Mouse (Mus musculus) macrophage (primary cell): ENCODE results near the gene Pde3a. TPM values are rescaled to one million over a fixed set of nuclear protein-coding genes. Genes with fewer than 3 reads are reported as not detected.

Source experiments
- H3K27ac ChIP-seq: fragments of 350-480 bp; formaldehyde crosslinking; 2 replicates; pipeline ENCODE4 v1.9.0; 2021
- H3K36me3 ChIP-seq: fragments of 350-480 bp; formaldehyde crosslinking; 2 replicates; pipeline ENCODE4 v1.9.0; 2021; ENCODE audit errors: inconsistent target
- H3K4me3 ChIP-seq: fragments of 350-480 bp; formaldehyde crosslinking; 2 replicates; pipeline ENCODE4 v1.9.0; 2021; ENCODE audit errors: inconsistent target
- H3K79me2 ChIP-seq: fragments of 350-480 bp; formaldehyde crosslinking; 2 replicates; pipeline ENCODE4 v1.9.0; 2021; ENCODE audit errors: inconsistent target
- WGBS: methylation state at CpG from one replicate; pipeline ENCODE4 v1.1.7; 2026; ENCODE audit warnings: inconsistent platforms; ENCODE audit not compliant: missing documents; 5-methylcytosine and 5-hydroxymethylcytosine counted together
- polyA plus RNA-seq: library from polyadenylated mRNA; stranded (reverse); fragments of 250-400 nt; gene quantifications from 3 replicates; pipeline ENCODE4 v1.2.4, GENCODE M21; 2018; ENCODE audit warnings: inconsistent platforms

Pde3a gene
- polyA plus RNA-seq, 1 experiment from 2014 or later, result 0.09 TPM

GRCm38 (mm10) chr6:141432271-141432974 is 183.4 kb downstream of the Pde3a start:
- H3K79me2 ChIP-seq, result no peaks in the 10 kb centered on the region
- 79% methylated on average over 13 of the region's 13 CpGs for WGBS

GRCm38 (mm10) chr6:141433917-141434756 is 185.1 kb downstream of the Pde3a start:
- no peak overlapping the region for H3K4me3 ChIP-seq
- 86% methylated on average over 10 of the region's 10 CpGs for WGBS
- no peaks in the 10 kb centered on the region for H3K79me2 ChIP-seq
- no peak overlapping the region for H3K27ac ChIP-seq
- H3K36me3 ChIP-seq, result no peaks in the 10 kb centered on the region

More at GRCm38 (mm10) chr6:141432271-141432974, 183.4 kb downstream of the Pde3a start:
- H3K36me3 ChIP-seq, result no peaks in the 10 kb centered on the region
- no peak overlapping the region for H3K4me3 ChIP-seq
- no peak overlapping the region for H3K27ac ChIP-seq

GRCm38 (mm10) chr6:141435160-141435559 is 186.1 kb downstream of the Pde3a start:
- WGBS, result 94% methylated on average over 4 of the region's 4 CpGs
- H3K36me3 ChIP-seq, result no peaks in the 10 kb centered on the region
- no peak overlapping the region for H3K27ac ChIP-seq
- H3K79me2 ChIP-seq, result no peaks in the 10 kb centered on the region
- H3K4me3 ChIP-seq, result no peak overlapping the region

- 54% methylated on average over 3 of the region's 3 CpGs for WGBS
- Histone ChIP-seq H3K36me3 (no peaks in the 10 kb centered on the region), H3K27ac (no peak overlapping the region), H3K4me3 (no peak overlapping the region), H3K79me2 (no peaks in the 10 kb centered on the region)
Observed at GRCm38 (mm10) chr6:141439965-141440364, 190.9 kb downstream of the Pde3a start.

GRCm38 (mm10) chr6:141447547-141447946 is 198.5 kb downstream of the Pde3a start:
- Histone ChIP-seq H3K4me3 (no peak overlapping the region), H3K79me2 (no peaks in the 10 kb centered on the region), H3K27ac (no peak overlapping the region), H3K36me3 (no peaks in the 10 kb centered on the region)
- 17% methylated on average over 3 of the region's 3 CpGs for WGBS

GRCm38 (mm10) chr6:141448886-141449285 is 199.8 kb downstream of the Pde3a start:
- Histone ChIP-seq H3K79me2 (no peaks in the 10 kb centered on the region), H3K27ac (no peak overlapping the region), H3K36me3 (no peaks in the 10 kb centered on the region), H3K4me3 (no peak overlapping the region)
- 71% methylated on average over 8 of the region's 8 CpGs for WGBS

GRCm38 (mm10) chr6:141455335-141455734 is 206.3 kb downstream of the Pde3a start:
- H3K4me3 ChIP-seq, result no peak overlapping the region
- WGBS, result 52% methylated on average over 5 of the region's 5 CpGs
- no peak overlapping the region for H3K27ac ChIP-seq
- H3K79me2 ChIP-seq, result no peaks in the 10 kb centered on the region
- no peaks in the 10 kb centered on the region for H3K36me3 ChIP-seq

GRCm38 (mm10) chr6:141456591-141456990 is 207.5 kb downstream of the Pde3a start:
- 88% methylated on average over 3 of the region's 3 CpGs for WGBS
- no peak overlapping the region for H3K27ac ChIP-seq
- no peaks in the 10 kb centered on the region for H3K79me2 ChIP-seq
- no peaks in the 10 kb centered on the region for H3K36me3 ChIP-seq
- H3K4me3 ChIP-seq, result no peak overlapping the region

- Histone ChIP-seq H3K4me3 (no peak overlapping the region), H3K27ac (no peak overlapping the region), H3K79me2 (no peaks in the 10 kb centered on the region), H3K36me3 (no peaks in the 10 kb centered on the region)
- WGBS, result 91% methylated on average over 2 of the region's 2 CpGs
Observed at GRCm38 (mm10) chr6:141470251-141470650, 221.2 kb downstream of the Pde3a start.

GRCm38 (mm10) chr6:141474223-141474622 is 225.2 kb downstream of the Pde3a start:
- no peak overlapping the region for H3K4me3 ChIP-seq
- H3K27ac ChIP-seq, result no peak overlapping the region
- H3K36me3 ChIP-seq, result no peaks in the 10 kb centered on the region
- 73% methylated on average over 2 of the region's 2 CpGs for WGBS
- no peaks in the 10 kb centered on the region for H3K79me2 ChIP-seq

- Histone ChIP-seq H3K4me3 (no peak overlapping the region), H3K36me3 (no peaks in the 10 kb centered on the region), H3K79me2 (no peaks in the 10 kb centered on the region), H3K27ac (no peak overlapping the region)
- WGBS, result 7% methylated on average over 3 of the region's 3 CpGs
Observed at GRCm38 (mm10) chr6:141474696-141475095, 225.6 kb downstream of the Pde3a start.

GRCm38 (mm10) chr6:141485302-141486021 is 236.4 kb downstream of the Pde3a start:
- H3K27ac ChIP-seq, result no peak overlapping the region
- H3K36me3 ChIP-seq, result no peaks in the 10 kb centered on the region
- no peak overlapping the region for H3K4me3 ChIP-seq
- no peaks in the 10 kb centered on the region for H3K79me2 ChIP-seq
- 79% methylated on average over 10 of the region's 10 CpGs for WGBS

- 90% methylated on average over 7 of the region's 7 CpGs for WGBS
- Histone ChIP-seq H3K79me2 (no peaks in the 10 kb centered on the region), H3K4me3 (no peak overlapping the region), H3K36me3 (no peaks in the 10 kb centered on the region), H3K27ac (no peak overlapping the region)
Observed at GRCm38 (mm10) chr6:141487266-141487665, 238.2 kb downstream of the Pde3a start.

- Histone ChIP-seq H3K79me2 (no peaks in the 10 kb centered on the region), H3K27ac (no peak overlapping the region), H3K36me3 (no peaks in the 10 kb centered on the region), H3K4me3 (no peak overlapping the region)
- 18% methylated on average over 11 of the region's 11 CpGs for WGBS
Observed at GRCm38 (mm10) chr6:141488619-141489018, 239.6 kb downstream of the Pde3a start.

- H3K4me3 ChIP-seq, result no peak overlapping the region
- H3K36me3 ChIP-seq, result no peaks in the 10 kb centered on the region
- no peaks in the 10 kb centered on the region for H3K79me2 ChIP-seq
- no peak overlapping the region for H3K27ac ChIP-seq
- WGBS, result 84% methylated on average over 4 of the region's 4 CpGs
Observed at GRCm38 (mm10) chr6:141494909-141495308, 245.8 kb downstream of the Pde3a start.
